Mouse (Mus musculus) heart, embryonic 16.5 days (tissue): ENCODE results near the gene Myog. TPM values are rescaled to one million over a fixed set of nuclear protein-coding genes. Genes with fewer than 3 reads are reported as not detected.

Experiments
- ATAC-seq: fragments of 200-750 bp; cut with Nextera tagmentation; replicated peaks from 2 replicates; pipeline ENCODE4 v1.8.0; 2017; ENCODE audit warnings: moderate number of reproducible peaks; ENCODE audit not compliant: insufficient read depth, low FRiP score; ENCODE audit errors: extremely low read depth
- H3K27ac ChIP-seq: fragments of 300-500 bp; sonication (generic); 2 replicates; pipeline ENCODE4 v1.5.1; 2014; ENCODE audit warnings: mild to moderate bottlenecking, low read length, control low read depth, moderate library complexity
- H3K27me3 ChIP-seq: fragments of 300-500 bp; sonication (generic); 2 replicates; pipeline ENCODE4 v1.6.1; 2014; ENCODE audit warnings: low read length, mixed read lengths; ENCODE audit not compliant: control insufficient read depth, insufficient read depth
- H3K36me3 ChIP-seq: fragments of 300-500 bp; sonication (generic); 2 replicates; pipeline ENCODE4 v1.6.1; 2014; ENCODE audit not compliant: control insufficient read depth, insufficient read depth
- H3K4me1 ChIP-seq: fragments of 300-500 bp; sonication (generic); 2 replicates; pipeline ENCODE4 v1.6.1; 2014; ENCODE audit warnings: low read length, mixed read lengths; ENCODE audit not compliant: control insufficient read depth, insufficient read depth
- H3K4me2 ChIP-seq: fragments of 300-500 bp; sonication (generic); 2 replicates; pipeline ENCODE4 v1.6.1; 2014; ENCODE audit warnings: low read depth, mild to moderate bottlenecking, control low read depth, low read length
- H3K4me3 ChIP-seq: fragments of 300-500 bp; sonication (generic); 2 replicates; pipeline ENCODE4 v1.5.1; 2014; ENCODE audit warnings: mild to moderate bottlenecking, control low read depth, low read length
- H3K9ac ChIP-seq: fragments of 300-500 bp; sonication (generic); 2 replicates; pipeline ENCODE4 v1.6.1; 2014; ENCODE audit warnings: low read length, control low read depth
- H3K9me3 ChIP-seq: fragments of 300-500 bp; sonication (generic); replicated peaks from 2 replicates; pipeline ENCODE4 v1.6.1; 2016; ENCODE audit warnings: low read length; ENCODE audit not compliant: control insufficient read depth
- WGBS: fragments of 180-500 bp; shearing (Covaris S2); extraction: QIAGEN DNeasy Blood & Tissue Kit; methylation state at CpG from one replicate; pipeline ENCODE4 v1.1.7; 2014; 5-methylcytosine and 5-hydroxymethylcytosine counted together
- polyA plus RNA-seq: library from polyadenylated mRNA; unstranded; fragments of >200 nt; fragmentation: Nextera tagmentation; extraction: Ambion mirVana; gene quantifications from 2 replicates; pipeline ENCODE4 v1.2.1, GENCODE M21; 2015

The Myog gene
- polyA plus RNA-seq, 1 experiment from 2014 or later, result 3.3 TPM

- no peak overlapping the region for H3K27ac ChIP-seq
- no peaks in the 10 kb centered on the region for H3K9me3 ChIP-seq
- ATAC-seq, result no peak
- H3K4me1 ChIP-seq, result peaks cover 13% of the 10 kb centered on the region
- WGBS, result 71% methylated on average over 5 of the region's 5 CpGs
- no peak overlapping the region for H3K9ac ChIP-seq
- H3K4me2 ChIP-seq, result no peak overlapping the region
- H3K36me3 ChIP-seq, result no peaks in the 10 kb centered on the region
- H3K27me3 ChIP-seq, result no peaks in the 10 kb centered on the region
- H3K4me3 ChIP-seq, result no peak overlapping the region
Measured at GRCm38 (mm10) chr1:134280174-134280573, 9.6 kb upstream of the Myog start.

GRCm38 (mm10) chr1:134281563-134281962 lies 8.2 kb upstream of the Myog start:
- Histone ChIP-seq H3K4me2 (no peak overlapping the region), H3K9ac (no peak overlapping the region), H3K4me1 (peaks cover 5% of the 10 kb centered on the region), H3K36me3 (no peaks in the 10 kb centered on the region), H3K9me3 (no peaks in the 10 kb centered on the region), H3K27me3 (no peaks in the 10 kb centered on the region), H3K27ac (no peak overlapping the region), H3K4me3 (no peak overlapping the region)
- 67% methylated on average over 4 of the region's 4 CpGs for WGBS
- ATAC-seq, result no peak

- WGBS, result 55% methylated on average over 3 of the region's 3 CpGs
- H3K27ac ChIP-seq, result no peak overlapping the region
- H3K4me1 ChIP-seq, result no peaks in the 10 kb centered on the region; the same call in 1 of the 2 replicates
- H3K4me2 ChIP-seq, result no peak overlapping the region
- no peak overlapping the region for H3K9ac ChIP-seq
- H3K4me3 ChIP-seq, result no peak overlapping the region
- no peaks in the 10 kb centered on the region for H3K36me3 ChIP-seq
- H3K9me3 ChIP-seq, result no peaks in the 10 kb centered on the region
- no peak for ATAC-seq
- H3K27me3 ChIP-seq, result no peaks in the 10 kb centered on the region
Measured at GRCm38 (mm10) chr1:134282342-134282741, 7.4 kb upstream of the Myog start.

GRCm38 (mm10) chr1:134283108-134283507 lies 6.7 kb upstream of the Myog start:
- no peak for ATAC-seq
- WGBS, result 13% methylated on average over 1 of the region's 1 CpGs
- H3K27me3 ChIP-seq, result no peaks in the 10 kb centered on the region
- no peaks in the 10 kb centered on the region for H3K36me3 ChIP-seq
- no peak overlapping the region for H3K27ac ChIP-seq
- H3K9ac ChIP-seq, result no peak overlapping the region
- H3K9me3 ChIP-seq, result no peaks in the 10 kb centered on the region
- H3K4me3 ChIP-seq, result no peak overlapping the region
- no peak overlapping the region for H3K4me2 ChIP-seq
- H3K4me1 ChIP-seq, result no peaks in the 10 kb centered on the region

GRCm38 (mm10) chr1:134285458-134286120 lies 4.2 kb upstream of the Myog start:
- no peaks in the 10 kb centered on the region for H3K9me3 ChIP-seq
- H3K27me3 ChIP-seq, result no peaks in the 10 kb centered on the region
- H3K4me3 ChIP-seq, result no peak overlapping the region
- H3K9ac ChIP-seq, result no peak overlapping the region
- no peak overlapping the region for H3K4me2 ChIP-seq
- H3K4me1 ChIP-seq, result peaks cover 7% of the 10 kb centered on the region
- H3K36me3 ChIP-seq, result no peaks in the 10 kb centered on the region
- no peak for ATAC-seq
- 67% methylated on average over 10 of the region's 10 CpGs for WGBS
- H3K27ac ChIP-seq, result no peak overlapping the region

- ATAC-seq, result no peak
- H3K9ac ChIP-seq, result no peak overlapping the region
- no peak overlapping the region for H3K4me2 ChIP-seq
- no peaks in the 10 kb centered on the region for H3K36me3 ChIP-seq
- no peak overlapping the region for H3K4me3 ChIP-seq
- peaks cover 7% of the 10 kb centered on the region for H3K4me1 ChIP-seq
- H3K9me3 ChIP-seq, result no peaks in the 10 kb centered on the region
- WGBS, result 60% methylated on average over 3 of the region's 3 CpGs
- no peaks in the 10 kb centered on the region for H3K27me3 ChIP-seq
- H3K27ac ChIP-seq, result no peak overlapping the region
Measured at GRCm38 (mm10) chr1:134288239-134288638, 1.6 kb upstream of the Myog start.

- ATAC-seq, result no peak
- Histone ChIP-seq H3K4me2 (no peak overlapping the region), H3K27me3 (no peaks in the 10 kb centered on the region), H3K27ac (no peak overlapping the region), H3K9me3 (no peaks in the 10 kb centered on the region), H3K4me3 (no peak overlapping the region), H3K4me1 (peaks cover 7% of the 10 kb centered on the region), H3K36me3 (no peaks in the 10 kb centered on the region), H3K9ac (no peak overlapping the region)
- WGBS, result 93% methylated on average over 13 of the region's 13 CpGs
Measured at GRCm38 (mm10) chr1:134290300-134290699, 511 bp downstream of the Myog start.

GRCm38 (mm10) chr1:134290909-134291308 lies 1.1 kb downstream of the Myog start:
- no peak overlapping the region for H3K4me3 ChIP-seq
- WGBS, result 63% methylated on average over 5 of the region's 5 CpGs
- H3K27me3 ChIP-seq, result no peaks in the 10 kb centered on the region
- H3K4me2 ChIP-seq, result no peak overlapping the region
- no peak for ATAC-seq
- H3K9ac ChIP-seq, result no peak overlapping the region
- H3K27ac ChIP-seq, result no peak overlapping the region
- peaks cover 7% of the 10 kb centered on the region for H3K4me1 ChIP-seq
- 0 out of 2 replicates have a peak, but pooled peaks cover 2% of the 10 kb centered on the region for H3K36me3 ChIP-seq
- H3K9me3 ChIP-seq, result 0 out of 2 replicates have a peak, but pooled peaks cover 2% of the 10 kb centered on the region

- Histone ChIP-seq H3K27me3 (no peaks in the 10 kb centered on the region), H3K9me3 (0 out of 2 replicates have a peak, but pooled peaks cover 3% of the 10 kb centered on the region), H3K4me1 (peaks cover 7% of the 10 kb centered on the region), H3K4me3 (no peak overlapping the region), H3K27ac (no peak overlapping the region), H3K4me2 (no peak overlapping the region), H3K9ac (no peak overlapping the region), H3K36me3 (0 out of 2 replicates have a peak, but pooled peaks cover 3% of the 10 kb centered on the region)
- 76% methylated on average over 8 of the region's 8 CpGs for WGBS
- no peak for ATAC-seq
Measured at GRCm38 (mm10) chr1:134291555-134291954, 1.8 kb downstream of the Myog start.
